Mouse (Mus musculus): ENCODE measurements around the gene Tmem106c.
A peak's percentile ranks its signal among the peaks of the same experiment; 100 is the strongest.

The Tmem106c gene

DNA sequence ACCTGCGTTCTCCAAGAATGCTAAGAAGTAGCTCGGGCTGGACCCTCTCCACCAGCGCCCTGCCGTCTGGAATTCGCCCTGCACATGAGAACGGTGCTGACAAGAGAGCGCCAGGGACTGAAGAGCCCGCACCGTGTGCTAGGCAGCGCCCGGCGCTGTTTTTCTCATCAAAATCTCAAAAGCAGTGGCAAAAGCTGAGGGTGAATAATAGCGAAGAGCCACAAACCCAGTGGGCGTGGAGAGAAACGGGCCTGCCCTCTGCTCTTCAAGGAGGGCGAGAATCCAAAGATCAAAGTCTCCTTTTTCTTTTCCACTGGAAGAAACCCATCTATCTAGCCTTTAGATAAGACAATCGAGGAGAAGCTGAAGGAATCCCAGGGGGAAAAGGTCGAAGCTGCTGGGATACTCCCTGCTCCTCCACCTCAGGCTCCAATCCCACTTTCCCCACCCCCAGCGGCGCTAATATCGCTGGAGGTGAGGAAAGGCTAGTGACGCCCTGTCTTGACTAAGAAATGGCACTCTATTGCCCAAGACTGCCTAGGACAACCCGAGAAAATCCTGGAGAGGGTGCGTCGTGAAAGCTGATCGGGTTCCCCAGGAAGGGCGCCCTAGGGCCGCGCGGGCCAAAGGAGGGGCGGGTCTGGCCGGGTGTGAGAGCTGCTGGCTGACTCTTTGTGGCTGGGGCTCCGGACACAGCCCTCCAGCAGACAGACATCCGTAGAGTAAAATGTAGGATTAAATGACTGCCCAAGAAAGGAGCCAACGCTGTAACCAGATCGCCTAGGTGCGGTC is 37.5 kb downstream of the Tmem106c start:
- no peak for DNase-seq (ENCODE audit: low read depth, low spot score)

DNA sequence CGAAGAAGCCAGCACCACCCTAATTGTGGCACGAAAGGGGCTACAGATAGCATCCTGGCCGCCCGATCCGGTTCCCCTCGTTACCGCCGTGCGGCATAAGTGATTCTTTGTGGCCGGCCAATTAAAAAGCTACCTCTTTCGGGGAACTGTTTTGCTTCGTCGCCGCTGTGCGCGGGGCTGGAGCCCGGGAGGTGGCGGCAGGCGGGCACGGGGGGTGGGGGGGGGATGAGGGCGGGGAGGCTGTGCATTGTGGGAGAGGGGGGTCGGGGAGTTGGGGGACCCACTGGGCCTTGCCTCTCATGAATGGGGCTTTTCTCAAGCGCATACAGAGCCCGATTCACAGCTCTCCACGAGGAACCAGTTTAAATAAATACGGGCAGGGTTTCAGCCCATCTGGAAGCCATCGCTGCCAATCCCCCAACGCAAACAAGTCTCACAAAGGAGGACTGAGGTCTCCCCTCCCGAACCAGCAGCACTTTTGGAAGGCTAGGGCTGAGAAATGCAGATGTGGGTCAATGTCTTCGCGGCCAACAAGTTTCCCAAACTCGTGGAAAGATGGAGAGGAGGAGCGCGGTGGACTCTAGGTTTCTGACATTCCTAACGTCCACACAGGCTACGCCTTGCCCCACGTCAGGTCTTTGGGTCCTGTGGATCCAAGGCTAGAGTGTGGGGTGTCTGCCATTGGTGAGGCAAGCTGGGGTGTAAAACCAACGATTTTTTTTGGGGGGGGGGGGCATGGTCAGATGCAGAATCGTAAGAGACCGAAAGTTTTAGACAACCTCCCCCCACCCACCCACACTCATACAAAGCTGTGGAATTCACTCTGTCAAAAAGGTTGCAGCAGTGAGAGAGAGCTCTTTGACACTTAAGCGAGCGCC is 38.4 kb downstream of the Tmem106c start:
- DNase-seq (ENCODE audit: low read depth, low spot score) = no peak

DNA sequence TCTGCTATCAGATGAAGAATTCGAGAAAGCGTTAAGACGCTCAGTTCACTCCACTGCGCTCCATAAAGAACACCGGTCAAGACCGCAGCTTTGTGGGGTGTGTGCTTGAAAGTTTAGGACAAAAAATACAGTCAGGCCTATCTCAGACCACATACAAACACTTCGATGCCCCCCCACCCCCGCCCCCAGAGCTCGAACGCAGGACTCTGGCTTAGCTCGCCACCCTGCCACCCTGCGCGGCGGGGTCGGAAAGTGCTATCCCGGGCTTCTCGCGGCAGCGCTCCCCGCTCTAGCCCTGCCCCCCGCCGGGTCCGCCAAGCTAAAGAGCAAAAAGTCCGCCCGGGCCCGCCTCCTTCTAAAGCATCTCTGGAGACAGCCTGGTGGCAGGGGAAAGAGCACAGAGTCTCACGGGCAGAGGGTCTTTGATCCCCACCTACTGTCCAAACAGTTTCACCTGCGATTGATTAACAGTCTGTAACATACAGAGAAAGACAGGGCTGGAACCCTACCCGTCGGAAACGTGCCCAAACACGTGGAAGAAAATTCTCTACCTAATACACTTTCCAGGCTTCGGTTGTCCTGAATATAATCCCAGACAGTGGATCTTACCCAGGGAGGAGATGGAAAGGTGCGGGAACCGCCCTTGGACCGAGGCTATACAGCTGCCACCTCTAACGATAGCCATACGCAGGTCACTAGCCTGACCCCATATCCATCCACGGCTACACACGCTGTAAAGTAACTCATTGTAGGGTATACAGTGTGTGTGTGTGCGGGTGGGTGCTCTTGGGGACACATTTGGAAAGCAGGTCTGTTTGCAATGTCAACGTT is 39.2 kb downstream of the Tmem106c start:
- DNase-seq (ENCODE audit: low read depth, low spot score) = peak; percentile 16

DNA sequence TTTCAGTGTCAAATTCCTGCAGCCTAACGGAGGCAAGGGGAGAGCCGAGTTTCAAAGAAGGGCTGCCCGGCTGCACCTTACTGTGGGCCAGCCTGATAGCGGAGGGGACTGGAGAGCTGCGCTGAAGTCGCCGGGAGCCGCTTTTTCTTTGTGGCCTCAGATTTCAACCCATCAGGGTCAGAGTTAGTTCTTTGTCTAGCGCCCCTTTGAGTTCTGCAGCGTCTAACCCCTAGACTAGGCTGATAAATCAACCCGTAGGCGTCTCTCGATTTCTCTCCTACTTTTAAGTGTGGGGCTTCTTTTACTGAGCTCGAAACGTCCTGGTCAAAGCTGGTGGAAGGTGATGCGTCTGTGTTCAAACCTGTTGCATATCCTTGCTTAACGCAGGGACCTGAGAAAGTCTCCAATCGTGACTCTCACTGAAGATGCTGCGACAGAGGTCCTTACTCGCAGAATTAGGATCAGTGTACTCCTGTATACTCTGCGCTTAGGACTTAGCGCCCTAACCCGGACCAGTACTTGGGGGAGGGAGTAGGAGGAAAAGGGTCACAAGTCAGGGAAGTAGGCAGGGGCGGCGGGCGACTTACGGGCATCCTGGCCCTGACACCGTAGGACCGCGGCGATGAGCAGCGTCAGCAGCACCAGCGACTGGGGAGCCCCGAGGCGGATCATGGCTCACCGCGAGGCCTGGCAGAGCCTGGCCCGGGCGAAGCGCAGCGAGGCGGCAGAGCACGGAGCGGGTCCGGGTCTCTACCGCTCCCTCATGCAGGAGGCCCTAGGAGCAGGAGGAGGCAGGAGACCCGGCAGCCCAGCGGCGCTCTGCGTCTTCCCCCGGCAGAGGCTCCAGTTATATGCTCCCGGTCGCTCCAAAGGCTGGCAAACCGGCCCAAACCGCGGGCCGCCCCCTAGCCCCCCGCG is 40.1 kb downstream of the Tmem106c start, which contains the start of gene Col2a1:
Gene Col2a1 (minus strand): TSS at position 874 of the 918 bp plus-strand sequence.
- DNase-seq (ENCODE audit: low read depth, low spot score) = peak; percentile 26

DNA sequence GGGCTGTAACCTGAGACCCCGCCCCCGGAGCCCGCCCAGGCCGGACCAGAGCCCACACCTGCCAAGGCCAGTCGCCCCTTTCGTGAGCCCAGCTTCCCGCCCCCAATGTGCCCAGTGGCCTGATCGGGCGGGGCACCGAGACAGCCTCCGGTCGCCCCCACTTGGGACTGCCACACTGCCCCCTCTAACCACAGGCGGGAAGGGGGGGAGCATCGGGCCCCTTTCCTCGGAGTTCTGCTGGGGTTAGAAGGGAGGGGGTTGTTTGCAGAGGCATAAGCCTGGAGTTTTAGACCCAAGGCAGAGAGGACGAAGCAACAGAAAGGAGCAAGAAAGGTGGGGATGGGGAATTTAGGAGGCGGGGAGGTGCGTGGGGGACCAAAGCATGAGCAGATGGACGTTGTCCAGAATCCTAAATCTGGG is 40.8 kb downstream of the Tmem106c start:
- no peak for DNase-seq (ENCODE audit: low read depth, low spot score)

DNA sequence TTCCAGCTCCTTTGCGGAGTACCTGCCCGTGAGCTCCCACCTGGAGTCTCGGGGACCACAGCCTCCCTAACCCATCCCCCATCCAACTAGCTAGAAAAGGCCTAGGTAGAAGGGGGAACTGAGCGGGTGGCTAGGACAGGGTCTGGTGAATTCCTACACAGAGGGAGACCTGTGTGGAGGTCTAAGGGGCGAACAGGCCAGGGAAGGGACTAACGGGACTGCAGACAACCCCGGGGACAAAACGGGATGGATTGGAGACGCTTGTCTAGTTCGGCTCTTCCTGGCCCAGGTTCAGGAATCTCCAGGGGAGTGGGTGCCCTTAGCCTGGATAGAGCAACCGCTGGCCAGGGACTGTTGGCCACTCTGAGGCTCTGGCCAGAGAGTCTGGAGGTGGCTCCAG is 41.2 kb downstream of the Tmem106c start:
- no peak for DNase-seq (ENCODE audit: low read depth, low spot score)

DNA sequence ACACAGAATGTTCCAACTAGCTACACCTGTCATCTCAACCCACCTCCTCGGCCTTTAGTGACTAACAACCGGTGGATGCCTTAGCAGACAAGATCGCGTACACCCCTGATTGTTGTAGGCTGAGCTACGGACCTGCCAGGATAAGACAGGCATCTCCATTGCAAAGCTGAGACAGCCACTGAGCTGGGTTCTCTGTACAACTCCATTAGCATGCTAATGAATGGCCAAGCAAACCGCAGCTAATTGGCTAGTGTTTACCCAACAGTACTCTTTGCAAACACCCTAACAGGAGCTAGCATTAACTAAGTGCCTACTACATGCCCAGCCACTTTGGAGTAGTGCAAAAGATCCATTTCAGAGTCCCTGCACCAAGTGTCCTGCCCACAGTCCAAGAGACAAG is 48.8 kb downstream of the Tmem106c start:
- DNase-seq (ENCODE audit: low read depth, low spot score) = no peak

DNA sequence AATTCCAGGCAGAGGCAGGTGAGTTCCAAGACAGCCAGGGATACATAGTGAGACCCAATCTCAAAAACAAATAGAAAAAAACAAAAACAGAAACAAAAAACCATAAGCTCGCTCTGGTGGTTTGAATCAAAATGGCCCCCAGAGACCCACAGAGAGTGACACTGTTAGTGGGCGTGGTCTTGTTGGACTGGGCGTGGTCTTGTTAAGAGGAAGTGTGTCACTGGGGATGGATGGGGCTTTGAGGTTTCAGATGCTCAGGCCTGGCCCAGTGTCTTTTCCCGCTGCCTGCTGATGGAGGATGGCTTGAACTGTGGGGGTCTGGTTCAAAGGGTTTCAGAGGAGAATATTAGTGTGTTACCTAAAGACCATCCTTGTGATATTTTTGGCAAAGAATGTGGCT is 53.9 kb downstream of the Tmem106c start:
- no peak for DNase-seq (ENCODE audit: low read depth, low spot score)

DNA sequence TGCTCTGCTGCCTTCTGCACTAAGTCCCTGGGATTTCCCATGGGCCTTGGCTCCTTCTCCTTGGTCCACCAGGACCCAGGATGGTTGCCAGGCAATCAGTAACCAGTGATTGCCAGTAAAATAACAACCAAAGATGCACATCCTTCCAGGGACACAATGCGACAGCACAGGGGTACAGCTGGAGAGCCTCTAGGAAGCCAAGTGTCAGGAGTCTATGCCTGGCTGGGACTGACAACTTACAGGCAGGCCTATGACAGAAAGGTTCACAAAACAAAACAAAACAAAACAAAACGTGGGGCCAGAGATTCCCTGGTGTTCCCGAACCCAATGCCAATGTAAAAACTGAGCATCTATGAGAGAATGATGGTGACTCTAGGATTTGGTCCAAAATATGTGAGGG is 55.0 kb downstream of the Tmem106c start:
- no peak for DNase-seq (ENCODE audit: low read depth, low spot score)

All from CD4-positive, CD25-positive, alpha-beta regulatory T cell, adult 2 months (primary cell).